Mouse (Mus musculus) left cerebral cortex, adult 18-20 months (tissue): ENCODE results near the gene Iqcf3. TPM values are rescaled to one million over a fixed set of nuclear protein-coding genes. Genes with fewer than 3 reads are reported as not detected.
A peak's percentile ranks its signal among the peaks of the same experiment; 100 is the strongest.
"Not testable (repeated sequence)": the region's sequence is repeated elsewhere in the genome, so short reads cannot be mapped to it uniquely, and the experiment has no call there.

Experiments used
- DNase-seq, 2 experiments: peaks; one replicate each; pipeline ENCODE4 v3.0.0; 2021 to 2022; ENCODE audit warnings: low spot score in 2 of 2, mixed read lengths in 1 of 2
- long read RNA-seq, 2 experiments: library from polyadenylated mRNA; stranded (forward); transcript quantifications; one replicate each; pipeline ENCODE4 v2.0.0; 2021
- total RNA-seq, 2 experiments: library from RNA; stranded (reverse); gene quantifications; 2 replicates each; pipeline ENCODE4 v1.2.3; 2021

The Iqcf3 gene
- total RNA-seq = not detected
- long read RNA-seq, experiment 1 = 0 reads
- long read RNA-seq, experiment 2 = 0 reads

- no peak for DNase-seq
These were observed at the start of gene Iqcf3 for GRCm38 (mm10) chr9:106561531-106561930. TSS of gene Iqcf3 (minus strand) at chr9:106561631.

GRCm38 (mm10) chr9:106610727-106611126 is 49.3 kb upstream of the Iqcf3 start:
- DNase-seq = no peak

- peak; percentile 71 to 76 for DNase-seq
These were observed 39.1 kb upstream of the Iqcf3 start for GRCm38 (mm10) chr9:106600546-106600945.

GRCm38 (mm10) chr9:106598466-106598865 is 37.0 kb upstream of the Iqcf3 start:
- no peak for DNase-seq

GRCm38 (mm10) chr9:106595836-106596235 is 34.4 kb upstream of the Iqcf3 start:
- peak; percentile 25 to 51 for DNase-seq

GRCm38 (mm10) chr9:106595402-106595801 is 34.0 kb upstream of the Iqcf3 start:
- DNase-seq = not testable (repeated sequence)

- DNase-seq = no peak
These were observed 30.7 kb upstream of the Iqcf3 start for GRCm38 (mm10) chr9:106592158-106592557.

- DNase-seq = no peak
These were observed 21.1 kb upstream of the Iqcf3 start for GRCm38 (mm10) chr9:106582552-106582951.

GRCm38 (mm10) chr9:106580016-106580415 is 18.6 kb upstream of the Iqcf3 start:
- peak in 1 of 2 experiments; percentile 19 for DNase-seq

GRCm38 (mm10) chr9:106576112-106576511 is 14.7 kb upstream of the Iqcf3 start:
- no peak for DNase-seq

- DNase-seq = no peak
These were observed 11.9 kb upstream of the Iqcf3 start for GRCm38 (mm10) chr9:106573366-106573765.

- no peak for DNase-seq
These were observed 10.8 kb upstream of the Iqcf3 start for GRCm38 (mm10) chr9:106572186-106572585.

GRCm38 (mm10) chr9:106570896-106571295 is 9.5 kb upstream of the Iqcf3 start, which contains the start of gene Iqcf4:
TSS of gene Iqcf4 (minus strand) at chr9:106570996.
- no peak for DNase-seq

- no peak for DNase-seq
These were observed 5.0 kb upstream of the Iqcf3 start for GRCm38 (mm10) chr9:106566437-106566836.

GRCm38 (mm10) chr9:106564025-106564424 is 2.6 kb upstream of the Iqcf3 start:
- DNase-seq = no peak

- no peak for DNase-seq
These were observed 860 bp upstream of the Iqcf3 start for GRCm38 (mm10) chr9:106562291-106562690.

GRCm38 (mm10) chr9:106534975-106535374 is 26.5 kb downstream of the Iqcf3 start:
- DNase-seq = peak; percentile 28 to 29

- DNase-seq = no peak
These were observed 27.1 kb downstream of the Iqcf3 start for GRCm38 (mm10) chr9:106534296-106534695.

GRCm38 (mm10) chr9:106531833-106532232 is 29.6 kb downstream of the Iqcf3 start:
- DNase-seq = peak; percentile 39 to 47

GRCm38 (mm10) chr9:106519909-106520308 is 41.5 kb downstream of the Iqcf3 start:
- DNase-seq = no peak

- no peak for DNase-seq
These were observed 42.0 kb downstream of the Iqcf3 start for GRCm38 (mm10) chr9:106519433-106519832.

GRCm38 (mm10) chr9:106514273-106514672 is 47.2 kb downstream of the Iqcf3 start, which contains the start of gene Iqcf5:
TSS of gene Iqcf5 (plus strand) at chr9:106514573.
- no peak for DNase-seq

GRCm38 (mm10) chr9:106513566-106513965 is 47.9 kb downstream of the Iqcf3 start:
- DNase-seq = no peak
